Mouse (Mus musculus) olfactory bulb, adult 2 months (tissue): ENCODE results near the gene Camsap1. TPM values are rescaled to one million over a fixed set of nuclear protein-coding genes. Genes with fewer than 3 reads are reported as not detected.

Experiments
- H3K27ac ChIP-seq: fragments of 200-500 bp; 2 replicates; pipeline ENCODE4 v1.5.1; 2012; ENCODE audit warnings: low read depth, low read length; ENCODE audit not compliant: insufficient read depth
- H3K4me1 ChIP-seq: fragments of 200-500 bp; 2 replicates; pipeline ENCODE4 v1.6.1; 2012; ENCODE audit warnings: low read length; ENCODE audit not compliant: control insufficient read depth, insufficient read depth
- H3K4me3 ChIP-seq: fragments of 200-500 bp; 2 replicates; pipeline ENCODE4 v1.5.1; 2012; ENCODE audit warnings: mild to moderate bottlenecking, low read depth, low read length, moderate library complexity; ENCODE audit not compliant: insufficient read depth
- CTCF ChIP-seq: fragments of 200-500 bp; IDR thresholded peaks from 2 replicates; pipeline ENCODE4 v1.5.1; 2012; ENCODE audit warnings: low read depth, mild to moderate bottlenecking, low read length, moderate library complexity; ENCODE audit not compliant: insufficient read depth
- POLR2A ChIP-seq: fragments of 200-500 bp; IDR thresholded peaks from 2 replicates; pipeline ENCODE4 v1.6.1; 2012; ENCODE audit warnings: mild to moderate bottlenecking, low read depth, low read length, moderate library complexity; ENCODE audit not compliant: insufficient read depth
- WGBS: fragments of 180-500 bp; shearing (Covaris S2); methylation state at CpG from one replicate; pipeline ENCODE4 v1.1.7; 2018; 5-methylcytosine and 5-hydroxymethylcytosine counted together
- polyA plus RNA-seq: library from polyadenylated mRNA; stranded (reverse); fragments of >200 nt; gene quantifications from 2 replicates; pipeline ENCODE4 v1.2.4, GENCODE M21; 2012; ENCODE audit warnings: low replicate concordance; ENCODE audit not compliant: missing spikeins, insufficient read depth, insufficient read length

The Camsap1 gene
- polyA plus RNA-seq, 1 experiment: not detected

GRCm38 (mm10) chr2:25878516-25878915, 104.6 kb downstream of the Camsap1 start:
- peak overlapping the region; percentile 82 for H3K4me3 ChIP-seq
- TF ChIP-seq CTCF: no peak
- no peak for TF ChIP-seq POLR2A
- WGBS: 52% methylated on average over 2 of the region's 2 CpGs
- H3K4me1 ChIP-seq: peaks cover 30% of the 10 kb centered on the region
- H3K27ac ChIP-seq: no peak overlapping the region

- WGBS: 2% methylated on average over 49 of the region's 49 CpGs
- Histone ChIP-seq H3K27ac (peak overlapping the region; percentile 73), H3K4me3 (peak overlapping the region; percentile 82), H3K4me1 (peaks cover 25% of the 10 kb centered on the region)
- TF ChIP-seq POLR2A (peak; percentile 66; the same call in 1 of the 2 replicates), CTCF (no peak)
These were observed 105.3 kb downstream of the Camsap1 start for GRCm38 (mm10) chr2:25877736-25878268.

GRCm38 (mm10) chr2:25877250-25877735, 105.8 kb downstream of the Camsap1 start:
- TF ChIP-seq POLR2A: no peak
- no peak for TF ChIP-seq CTCF
- H3K27ac ChIP-seq: peak overlapping the region; percentile 73; the same call in 1 of the 2 replicates
- peaks cover 22% of the 10 kb centered on the region for H3K4me1 ChIP-seq
- H3K4me3 ChIP-seq: peak overlapping the region; percentile 82
- 17% methylated on average over 7 of the region's 7 CpGs for WGBS

Other genes starting within 250 kb of the Camsap1 start
- gene Obp2b, start 246.3 kb downstream of the Camsap1 start, polyA plus RNA-seq: not detected in 2 replicates
- not detected in 2 replicates for gene Lcn3, start 217.7 kb downstream of the Camsap1 start, polyA plus RNA-seq
- gene Lcn11, start 206.3 kb downstream of the Camsap1 start, polyA plus RNA-seq: not detected in 2 replicates
- gene Gm13539, start 201.0 kb downstream of the Camsap1 start, polyA plus RNA-seq: not detected in 2 replicates
- not detected in 2 replicates for gene Glt6d1, start 167.4 kb downstream of the Camsap1 start, polyA plus RNA-seq
- not detected in 2 replicates for gene Lcn9, start 160.1 kb downstream of the Camsap1 start, polyA plus RNA-seq
- not detected in 2 replicates for gene Sohlh1, start 136.0 kb downstream of the Camsap1 start, polyA plus RNA-seq
- gene Kcnt1, start 119.5 kb downstream of the Camsap1 start, polyA plus RNA-seq: 206 and 256 TPM in 2 replicates
- not detected in 2 replicates for gene Ubac1, start 38.5 kb upstream of the Camsap1 start, polyA plus RNA-seq
- gene Nacc2, start 139.9 kb upstream of the Camsap1 start, polyA plus RNA-seq: 71.7 TPM in 1 of 2 replicates, not detected in the other
- gene Lhx3, start 225.0 kb upstream of the Camsap1 start, polyA plus RNA-seq: not detected in 2 replicates